Mouse (Mus musculus): Measurements from ENCODE around the gene Accs. TPM values are rescaled to one million over a fixed set of nuclear protein-coding genes. Genes with fewer than 3 reads are reported as not detected.

Gene Accs
- polyA plus RNA-seq, 1 experiment: 26.1 TPM

DNA sequence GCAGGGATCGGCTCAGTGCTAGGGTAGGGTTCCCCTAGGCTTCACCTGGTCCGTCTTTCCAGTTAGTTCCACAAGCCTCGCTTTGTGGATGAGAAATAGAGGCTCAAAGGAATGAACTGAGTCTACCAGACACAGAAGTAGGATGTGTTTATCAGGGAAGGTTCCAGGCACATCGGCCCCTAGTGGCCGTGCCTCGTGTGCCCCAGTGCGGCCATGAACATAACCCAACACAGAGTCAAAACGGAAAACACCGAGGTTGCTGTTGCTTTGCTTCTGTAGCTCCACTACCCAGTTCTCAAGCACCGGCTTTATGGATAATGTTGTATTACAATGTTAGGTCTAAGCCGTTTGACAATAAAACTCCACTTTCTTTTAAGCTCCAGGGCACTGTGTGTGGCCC lies 18.8 kb upstream of the Accs start:
- no peak for TF ChIP-seq POLR2A (IDR thresholded peaks at IDR 0.05; ENCODE audit: borderline replicate concordance, low read depth, low read length)
- TF ChIP-seq CTCF (IDR thresholded peaks at IDR 0.05; ENCODE audit: low read depth, low read length): no peak
- Histone ChIP-seq H3K4me1 (ENCODE audit: control insufficient read depth, insufficient read depth, low read length) (no peaks in the 10 kb centered on the region), H3K27ac (ENCODE audit: insufficient read depth, low read depth, low read length) (no peak overlapping the region), H3K4me3 (ENCODE audit: insufficient read depth, low read length) (no peak overlapping the region)

DNA sequence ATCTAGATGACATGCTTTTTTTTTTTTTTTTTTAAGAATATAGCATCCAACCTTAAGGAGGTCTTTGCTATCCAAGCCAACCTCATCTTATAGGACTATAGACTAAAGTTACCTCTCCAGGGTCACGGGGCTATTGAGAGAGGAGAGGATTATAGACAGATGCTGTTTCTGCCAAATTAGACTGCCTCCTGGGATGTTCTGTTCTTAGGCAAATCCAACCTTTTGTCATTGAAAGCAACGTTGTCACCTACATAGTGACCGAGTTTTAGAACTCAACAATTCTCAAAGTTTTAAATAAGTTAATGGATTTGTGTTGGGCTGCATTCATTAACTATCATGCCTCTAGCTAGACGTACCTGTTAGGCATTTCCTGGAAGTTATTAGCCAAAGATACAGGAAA lies 13.5 kb upstream of the Accs start:
- Histone ChIP-seq H3K4me3 (ENCODE audit: insufficient read depth, low read length) (no peak overlapping the region), H3K27ac (ENCODE audit: insufficient read depth, low read depth, low read length) (no peak overlapping the region), H3K4me1 (ENCODE audit: control insufficient read depth, insufficient read depth, low read length) (no peaks in the 10 kb centered on the region)
- no peak for TF ChIP-seq CTCF (IDR thresholded peaks at IDR 0.05; ENCODE audit: low read depth, low read length)

DNA sequence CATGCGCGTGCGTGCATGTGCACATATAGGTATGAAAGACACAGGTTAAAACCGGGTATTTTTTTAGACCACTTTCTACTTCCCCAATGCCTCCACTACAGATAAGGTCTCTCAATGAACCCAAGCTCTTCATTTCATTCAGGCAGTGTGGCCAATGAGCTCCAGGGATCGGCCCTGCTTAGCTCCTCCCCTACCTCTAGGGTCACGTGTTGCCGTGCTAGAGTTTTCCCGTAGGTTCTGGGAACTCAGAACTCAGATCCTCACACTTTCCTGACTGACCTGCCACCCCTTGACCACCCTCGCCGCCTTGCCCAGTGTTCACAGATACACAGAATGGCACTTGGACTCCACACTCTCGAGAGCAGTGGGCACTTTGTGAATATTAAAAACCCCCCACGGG lies 9.1 kb upstream of the Accs start:
- Histone ChIP-seq H3K27ac (ENCODE audit: insufficient read depth, low read depth, low read length) (no peak overlapping the region), H3K4me3 (ENCODE audit: insufficient read depth, low read length) (no peak overlapping the region), H3K4me1 (ENCODE audit: control insufficient read depth, insufficient read depth, low read length) (no peaks in the 10 kb centered on the region)
- TF ChIP-seq CTCF (IDR thresholded peaks at IDR 0.05; ENCODE audit: low read depth, low read length) (no peak), POLR2A (IDR thresholded peaks at IDR 0.05; ENCODE audit: borderline replicate concordance, low read depth, low read length) (no peak)

DNA sequence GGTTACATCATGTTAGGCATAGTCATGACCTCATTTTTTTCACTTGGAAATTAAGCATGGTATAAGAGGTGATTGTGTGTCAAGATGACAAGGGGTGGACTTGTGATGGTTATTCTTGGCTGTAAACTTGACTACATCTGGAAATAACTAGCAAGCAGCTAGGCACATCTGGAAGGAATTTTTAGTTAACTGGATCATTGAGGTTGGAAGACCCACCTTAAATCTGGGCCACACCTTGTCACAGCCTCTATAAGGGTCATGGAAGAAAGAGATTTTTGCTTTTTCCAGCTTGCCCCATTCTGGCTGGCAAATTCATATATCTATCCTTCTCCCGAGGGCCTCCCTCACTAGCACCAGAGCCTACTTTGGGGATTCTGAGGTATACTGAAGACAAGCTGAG lies 1.6 kb upstream of the Accs start:
- no peak overlapping the region for H3K4me3 ChIP-seq (ENCODE audit: insufficient read depth, low read length)
- TF ChIP-seq CTCF (IDR thresholded peaks at IDR 0.05; ENCODE audit: low read depth, low read length): no peak
- no peak for TF ChIP-seq POLR2A (IDR thresholded peaks at IDR 0.05; ENCODE audit: borderline replicate concordance, low read depth, low read length)
- peaks cover 12% of the 10 kb centered on the region; the same call in 1 of the 2 replicates for H3K4me1 ChIP-seq (ENCODE audit: control insufficient read depth, insufficient read depth, low read length)
- no peak overlapping the region for H3K27ac ChIP-seq (ENCODE audit: insufficient read depth, low read depth, low read length)

DNA sequence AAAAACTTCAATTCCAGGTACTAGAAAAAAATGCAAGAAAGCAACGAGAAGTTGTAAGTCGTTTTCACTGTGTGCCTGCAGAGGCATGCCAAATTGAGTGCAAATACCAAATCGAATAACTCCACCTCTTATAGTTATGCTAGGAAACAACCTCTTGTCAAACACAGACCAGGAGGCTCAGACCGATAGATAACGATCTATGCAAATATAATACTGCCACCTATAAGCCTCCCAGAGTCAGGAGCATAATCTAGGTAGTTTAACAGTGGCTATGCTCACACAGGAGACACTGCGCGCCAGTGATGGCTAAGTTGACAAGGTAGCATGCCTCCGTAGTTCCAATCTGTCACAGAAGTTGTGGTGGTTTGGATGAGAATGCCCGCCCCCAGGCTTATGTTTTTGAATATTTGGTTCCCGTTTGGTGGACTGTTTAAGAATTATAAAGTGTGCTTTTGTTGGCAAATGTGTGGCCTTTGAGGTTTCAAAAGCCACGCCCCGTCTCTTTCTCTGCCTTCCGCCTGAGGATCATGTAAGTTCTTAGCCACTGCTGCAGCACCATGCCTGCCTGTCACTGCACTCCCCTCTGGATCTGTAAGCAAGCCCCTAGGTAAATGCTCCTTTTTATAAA lies 688 bp upstream of the Accs start:
- H3K4me1 ChIP-seq (ENCODE audit: control insufficient read depth, insufficient read depth, low read length): peaks cover 12% of the 10 kb centered on the region; the same call in 1 of the 2 replicates
- H3K27ac ChIP-seq (ENCODE audit: insufficient read depth, low read depth, low read length): no peak overlapping the region
- TF ChIP-seq POLR2A (IDR thresholded peaks at IDR 0.05; ENCODE audit: borderline replicate concordance, low read depth, low read length): no peak
- TF ChIP-seq CTCF (IDR thresholded peaks at IDR 0.05; ENCODE audit: low read depth, low read length): no peak
- H3K4me3 ChIP-seq (ENCODE audit: insufficient read depth, low read length): peak overlapping the region; percentile 10; the same call in 1 of the 2 replicates

DNA sequence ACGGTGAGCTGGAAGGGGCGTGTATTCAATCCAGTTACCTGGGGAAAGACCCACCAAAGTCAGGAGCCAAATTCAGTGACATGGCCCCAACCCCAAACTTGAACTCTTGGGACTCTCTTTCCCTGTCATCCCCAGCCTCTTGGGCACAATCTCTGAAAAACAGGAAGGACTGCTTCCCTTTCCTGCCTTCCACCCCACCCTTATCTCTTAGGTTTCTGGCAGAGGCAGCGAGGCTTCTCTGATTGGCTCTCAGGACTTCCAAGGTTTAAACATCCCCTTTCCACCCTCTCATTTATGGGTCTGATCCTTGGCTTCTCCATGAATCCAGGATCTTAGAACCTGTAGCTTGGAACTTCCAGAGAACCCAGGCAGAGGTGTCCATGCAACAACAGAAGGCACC lies 8.4 kb downstream of the Accs start:
- H3K27ac ChIP-seq (ENCODE audit: insufficient read depth, low read depth, low read length): no peak overlapping the region
- TF ChIP-seq POLR2A (IDR thresholded peaks at IDR 0.05; ENCODE audit: borderline replicate concordance, low read depth, low read length) (no peak), CTCF (IDR thresholded peaks at IDR 0.05; ENCODE audit: low read depth, low read length) (no peak)
- peaks cover 8% of the 10 kb centered on the region for H3K4me1 ChIP-seq (ENCODE audit: control insufficient read depth, insufficient read depth, low read length)
- no peak overlapping the region for H3K4me3 ChIP-seq (ENCODE audit: insufficient read depth, low read length)

DNA sequence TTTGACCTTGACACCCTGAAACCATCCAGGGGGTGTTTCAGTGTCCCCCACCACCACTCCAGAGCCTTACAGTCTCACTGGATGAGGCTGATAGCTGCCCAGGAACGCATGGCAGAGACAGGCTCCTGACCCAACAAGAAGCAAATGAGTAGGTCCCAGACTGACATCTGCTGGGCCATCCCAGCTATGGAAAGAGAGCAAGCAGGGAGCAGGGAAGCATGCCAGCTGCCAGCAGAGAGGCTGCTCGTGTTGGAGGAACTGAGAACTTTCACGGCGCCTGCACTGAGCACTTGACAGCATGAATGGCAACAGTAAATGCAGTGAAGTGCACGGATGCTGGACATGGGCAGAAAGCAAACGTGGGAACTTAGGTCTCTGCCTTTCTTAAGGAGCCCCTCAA lies 9.6 kb downstream of the Accs start:
- TF ChIP-seq CTCF (IDR thresholded peaks at IDR 0.05; ENCODE audit: low read depth, low read length): no peak
- TF ChIP-seq POLR2A (IDR thresholded peaks at IDR 0.05; ENCODE audit: borderline replicate concordance, low read depth, low read length): no peak
- no peak overlapping the region for H3K4me3 ChIP-seq (ENCODE audit: insufficient read depth, low read length)
- no peak overlapping the region for H3K27ac ChIP-seq (ENCODE audit: insufficient read depth, low read depth, low read length)
- peaks cover 8% of the 10 kb centered on the region for H3K4me1 ChIP-seq (ENCODE audit: control insufficient read depth, insufficient read depth, low read length)

DNA sequence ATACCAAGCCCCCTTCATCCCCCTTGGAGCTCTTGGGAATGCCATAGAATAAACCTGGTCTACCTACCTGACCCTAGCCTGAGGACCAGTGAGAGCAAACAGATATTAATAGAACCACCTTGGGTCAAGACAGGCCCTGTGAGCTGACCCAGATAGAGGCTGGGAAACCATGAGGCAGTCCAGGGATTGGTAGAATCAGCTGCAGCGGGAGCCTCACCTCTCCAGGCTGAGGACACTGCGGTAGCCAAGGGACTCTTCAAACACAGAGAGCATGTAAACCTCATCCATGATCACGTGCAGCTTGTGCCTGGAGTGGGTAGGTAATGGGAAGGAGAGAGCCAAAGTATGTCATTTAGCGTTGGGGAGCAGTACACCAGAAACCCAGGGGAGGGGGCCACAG lies 10.8 kb downstream of the Accs start:
- peaks cover 8% of the 10 kb centered on the region for H3K4me1 ChIP-seq (ENCODE audit: control insufficient read depth, insufficient read depth, low read length)
- TF ChIP-seq POLR2A (IDR thresholded peaks at IDR 0.05; ENCODE audit: borderline replicate concordance, low read depth, low read length): no peak
- no peak for TF ChIP-seq CTCF (IDR thresholded peaks at IDR 0.05; ENCODE audit: low read depth, low read length)
- H3K4me3 ChIP-seq (ENCODE audit: insufficient read depth, low read length): no peak overlapping the region
- H3K27ac ChIP-seq (ENCODE audit: insufficient read depth, low read depth, low read length): no peak overlapping the region

DNA sequence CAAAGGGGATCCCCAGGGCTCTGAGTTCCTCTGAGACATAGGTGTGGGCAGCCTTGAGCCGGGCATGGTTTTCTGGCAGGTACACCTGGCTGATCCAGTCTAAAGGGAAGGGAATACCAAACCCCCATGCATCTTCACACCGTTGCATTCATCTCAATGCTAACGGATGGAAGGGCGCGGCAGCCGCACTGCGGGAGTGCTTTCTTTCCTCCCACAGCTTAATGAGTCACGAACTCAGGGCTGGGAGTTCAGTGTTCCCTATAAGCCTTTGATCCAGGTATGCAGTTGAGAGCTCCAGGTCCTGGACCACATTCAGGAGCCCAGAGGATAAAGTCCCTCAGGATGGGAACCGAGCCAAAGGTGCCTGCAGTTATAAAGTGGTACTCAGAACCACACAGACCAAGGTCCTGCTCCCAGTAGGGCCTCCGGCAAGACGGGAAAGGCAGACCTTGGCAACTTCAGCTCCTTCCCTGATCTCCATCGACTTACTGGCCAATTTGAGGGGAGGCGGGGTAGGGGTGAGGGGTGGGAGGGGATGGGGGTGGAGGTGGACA lies 13.4 kb downstream of the Accs start:
- Histone ChIP-seq H3K4me1 (ENCODE audit: control insufficient read depth, insufficient read depth, low read length) (peaks cover 3% of the 10 kb centered on the region; the same call in 1 of the 2 replicates), H3K4me3 (ENCODE audit: insufficient read depth, low read length) (no peak overlapping the region), H3K27ac (ENCODE audit: insufficient read depth, low read depth, low read length) (no peak overlapping the region)
- TF ChIP-seq POLR2A (IDR thresholded peaks at IDR 0.05; ENCODE audit: borderline replicate concordance, low read depth, low read length) (no peak), CTCF (IDR thresholded peaks at IDR 0.05; ENCODE audit: low read depth, low read length) (no peak)

DNA sequence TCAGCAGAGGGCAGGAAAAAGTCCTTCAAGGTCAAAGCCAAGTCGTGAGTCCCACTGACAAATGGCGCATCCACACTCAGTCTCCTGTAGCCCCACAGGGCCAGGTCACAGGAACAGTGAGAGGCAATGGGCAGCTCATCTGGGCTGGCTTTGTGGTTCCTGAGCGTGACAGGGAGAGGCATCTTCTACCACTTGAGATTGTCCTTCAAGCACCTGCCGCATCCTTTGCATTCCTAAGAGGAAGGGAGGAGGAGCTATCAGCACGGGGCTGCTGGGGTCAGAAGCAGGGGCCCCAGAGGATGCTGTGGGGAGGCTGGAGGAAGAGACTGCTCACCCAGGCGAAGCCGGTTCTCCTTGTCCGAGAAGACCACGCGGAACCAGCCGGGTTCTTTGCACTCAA lies 14.1 kb downstream of the Accs start:
- no peak for TF ChIP-seq CTCF (IDR thresholded peaks at IDR 0.05; ENCODE audit: low read depth, low read length)
- TF ChIP-seq POLR2A (IDR thresholded peaks at IDR 0.05; ENCODE audit: borderline replicate concordance, low read depth, low read length): no peak
- Histone ChIP-seq H3K4me3 (ENCODE audit: insufficient read depth, low read length) (no peak overlapping the region), H3K27ac (ENCODE audit: insufficient read depth, low read depth, low read length) (no peak overlapping the region), H3K4me1 (ENCODE audit: control insufficient read depth, insufficient read depth, low read length) (no peaks in the 10 kb centered on the region)

Measured in bone marrow macrophage, adult 2 months (primary cell).